Comparison of ENCODE assay signal across 28 mouse cellular contexts in the genomic region with DNA sequence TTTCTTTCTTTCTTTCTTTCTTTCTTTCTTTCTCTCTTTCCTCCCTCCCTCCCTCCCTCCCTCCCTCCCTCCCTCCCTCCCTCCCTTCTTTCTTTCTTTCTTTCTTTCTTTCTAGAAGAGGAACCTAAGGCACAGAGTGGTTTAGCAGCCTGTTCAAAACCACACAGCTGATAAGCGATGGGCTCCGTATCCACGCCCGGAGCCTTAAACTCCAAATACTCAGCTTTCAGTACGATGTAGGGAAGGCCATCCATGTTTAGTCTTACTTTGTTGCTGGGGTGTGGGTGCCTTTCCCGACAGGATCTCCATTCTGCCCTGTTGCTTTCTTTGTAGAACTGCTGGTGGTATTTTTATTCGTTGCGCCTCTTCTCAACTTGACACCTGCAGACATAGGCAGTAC. TPM values are rescaled to one million over a fixed set of nuclear protein-coding genes. Genes with fewer than 3 reads are reported as not detected.
"Had no signal": no experiment of that assay in that cellular context is flagged by ENCODE, and none has a peak within 500 bp of the region (broad histone marks: within the 10 kb centered on the region; RNA-seq: fewer than 3 reads in every experiment).

No protein-coding gene starts in this region.

- H3K27me3 ChIP-seq: midbrain, embryonic 12.5 days; neural tube, embryonic 13.5 days; neural tube, embryonic 15.5 days had no signal

- DNase-seq: lung, adult 18-20 months; lung, embryonic 14.5 days; lung, postnatal 10 days; lung, postnatal 4 days; midbrain, embryonic 14.5 days; retina, postnatal 1 day; right cerebral cortex, adult 18-20 months; right cerebral cortex, postnatal 25 days; right cerebral cortex, postnatal 4 days; spleen, adult 18-20 months; thymus, adult 18-20 months; thymus, postnatal 25 days; thymus, postnatal 4 days had no signal

- H3K36me3 ChIP-seq: midbrain, embryonic 10.5 days; midbrain, embryonic 12.5 days; neural tube, embryonic 13.5 days; neural tube, embryonic 15.5 days had no signal

- H3K9ac ChIP-seq: lung, embryonic 14.5 days; midbrain, embryonic 12.5 days; neural tube, embryonic 13.5 days; neural tube, embryonic 15.5 days had no signal

- ATAC-seq: midbrain, embryonic 16.5 days had no signal

- H3K4me3 ChIP-seq: midbrain, embryonic 10.5 days; midbrain, embryonic 12.5 days; myocyte; neural tube, embryonic 13.5 days; neural tube, embryonic 15.5 days had no signal

- H3K4me1 ChIP-seq: midbrain, embryonic 12.5 days had no signal

- H3K9me3 ChIP-seq: midbrain, embryonic 10.5 days; midbrain, embryonic 12.5 days; neural tube, embryonic 13.5 days; neural tube, embryonic 15.5 days had no signal

- H3K27ac ChIP-seq: midbrain, embryonic 10.5 days; midbrain, embryonic 12.5 days; neural tube, embryonic 13.5 days; neural tube, embryonic 15.5 days had no signal

RNA-seq across cellular contexts. Expression of a gene that starts 6.0 kb away (rescaled TPM):
- total RNA-seq: megakaryocyte, adult 5-6 weeks; megakaryocyte-erythroid progenitor cell, adult 5-6 weeks had no signal
- polyA plus RNA-seq: lung, embryonic 14.5 days; lung, embryonic 16.5 days; midbrain, embryonic 10.5 days; midbrain, embryonic 12.5 days; midbrain, embryonic 14.5 days; midbrain, embryonic 16.5 days; myocyte; neural tube, embryonic 11.5 days; neural tube, embryonic 13.5 days; small intestine, adult 2 months; stomach, embryonic 14.5 days; stomach, embryonic 16.5 days; thymus, postnatal 0 days; urinary bladder, adult 2 months had no signal

RNA-seq across cellular contexts. Expression of a gene that starts 10.2 kb away (rescaled TPM):
- total RNA-seq: megakaryocyte, adult 5-6 weeks; megakaryocyte-erythroid progenitor cell, adult 5-6 weeks had no signal
- polyA plus RNA-seq: lung, embryonic 14.5 days; lung, embryonic 16.5 days; midbrain, embryonic 10.5 days; midbrain, embryonic 12.5 days; midbrain, embryonic 14.5 days; midbrain, embryonic 16.5 days; myocyte; neural tube, embryonic 11.5 days; neural tube, embryonic 13.5 days; neural tube, embryonic 15.5 days; small intestine, adult 2 months; stomach, embryonic 14.5 days; stomach, embryonic 16.5 days; thymus, postnatal 0 days; urinary bladder, adult 2 months had no signal

RNA-seq across cellular contexts. Expression of a gene that starts 13.8 kb away (rescaled TPM):
- total RNA-seq: megakaryocyte-erythroid progenitor cell, adult 5-6 weeks had no signal
- polyA plus RNA-seq: lung, embryonic 14.5 days; midbrain, embryonic 12.5 days; myocyte; neural tube, embryonic 11.5 days; small intestine, adult 2 months had no signal

RNA-seq across cellular contexts. Expression of a gene that starts 27.1 kb away (rescaled TPM):
- total RNA-seq: megakaryocyte, adult 5-6 weeks; megakaryocyte-erythroid progenitor cell, adult 5-6 weeks had no signal
- polyA plus RNA-seq: lung, embryonic 14.5 days; lung, embryonic 16.5 days; midbrain, embryonic 10.5 days; midbrain, embryonic 14.5 days; midbrain, embryonic 16.5 days; myocyte; neural tube, embryonic 11.5 days; small intestine, adult 2 months; stomach, embryonic 16.5 days; thymus, postnatal 0 days; urinary bladder, adult 2 months had no signal

RNA-seq across cellular contexts. Expression of a gene that starts 35.7 kb away (rescaled TPM):
- total RNA-seq: megakaryocyte, adult 5-6 weeks; megakaryocyte-erythroid progenitor cell, adult 5-6 weeks had no signal
- polyA plus RNA-seq: lung, embryonic 14.5 days; lung, embryonic 16.5 days; midbrain, embryonic 10.5 days; midbrain, embryonic 12.5 days; midbrain, embryonic 14.5 days; midbrain, embryonic 16.5 days; myocyte; neural tube, embryonic 11.5 days; neural tube, embryonic 13.5 days; neural tube, embryonic 15.5 days; small intestine, adult 2 months; stomach, embryonic 14.5 days; stomach, embryonic 16.5 days; urinary bladder, adult 2 months had no signal
